Mouse (Mus musculus): ENCODE results near the gene Olfr1416. TPM values are rescaled to one million over a fixed set of nuclear protein-coding genes. Genes with fewer than 3 reads are reported as not detected.

Gene Olfr1416
- polyA plus RNA-seq, 1 experiment: not detected

- H3K4me3 ChIP-seq (ENCODE audit: insufficient read depth, low read length): no peak overlapping the region
- peaks cover 6% of the 10 kb centered on the region for H3K4me1 ChIP-seq (ENCODE audit: control insufficient read depth, insufficient read depth, low read length)
- no peak overlapping the region for H3K27ac ChIP-seq (ENCODE audit: insufficient read depth, low read length)
- TF ChIP-seq CTCF (IDR thresholded peaks at IDR 0.05; ENCODE audit: extremely low read depth, insufficient read depth, low read length) (no peak), POLR2A (IDR thresholded peaks at IDR 0.05; ENCODE audit: extremely low read depth, insufficient read depth, low read length) (no peak)
Observed at GRCm38 (mm10) chr1:92434986-92435385, 49.9 kb downstream of the Olfr1416 start.

GRCm38 (mm10) chr1:92432791-92433190, 52.1 kb downstream of the Olfr1416 start:
- no peak overlapping the region for H3K4me3 ChIP-seq (ENCODE audit: insufficient read depth, low read length)
- H3K27ac ChIP-seq (ENCODE audit: insufficient read depth, low read length): no peak overlapping the region
- H3K4me1 ChIP-seq (ENCODE audit: control insufficient read depth, insufficient read depth, low read length): peaks cover under 1% of the 10 kb centered on the region

GRCm38 (mm10) chr1:92432098-92432497, 52.8 kb downstream of the Olfr1416 start:
- no peaks in the 10 kb centered on the region; the same call in 1 of the 2 replicates for H3K4me1 ChIP-seq (ENCODE audit: control insufficient read depth, insufficient read depth, low read length)
- TF ChIP-seq CTCF (IDR thresholded peaks at IDR 0.05; ENCODE audit: extremely low read depth, insufficient read depth, low read length): no peak
- TF ChIP-seq POLR2A (IDR thresholded peaks at IDR 0.05; ENCODE audit: extremely low read depth, insufficient read depth, low read length): no peak
- no peak overlapping the region for H3K4me3 ChIP-seq (ENCODE audit: insufficient read depth, low read length)
- no peak overlapping the region for H3K27ac ChIP-seq (ENCODE audit: insufficient read depth, low read length)

More at GRCm38 (mm10) chr1:92432791-92433190, 52.1 kb downstream of the Olfr1416 start:
- no peak for TF ChIP-seq POLR2A (IDR thresholded peaks at IDR 0.05; ENCODE audit: extremely low read depth, insufficient read depth, low read length)
- no peak for TF ChIP-seq CTCF (IDR thresholded peaks at IDR 0.05; ENCODE audit: extremely low read depth, insufficient read depth, low read length)

GRCm38 (mm10) chr1:92431420-92431819, 53.5 kb downstream of the Olfr1416 start:
- Histone ChIP-seq H3K27ac (ENCODE audit: insufficient read depth, low read length) (no peak overlapping the region), H3K4me1 (ENCODE audit: control insufficient read depth, insufficient read depth, low read length) (0 out of 2 replicates have a peak, but pooled peaks cover under 1% of the 10 kb centered on the region), H3K4me3 (ENCODE audit: insufficient read depth, low read length) (no peak overlapping the region)
- TF ChIP-seq CTCF (IDR thresholded peaks at IDR 0.05; ENCODE audit: extremely low read depth, insufficient read depth, low read length) (no peak), POLR2A (IDR thresholded peaks at IDR 0.05; ENCODE audit: extremely low read depth, insufficient read depth, low read length) (no peak)

GRCm38 (mm10) chr1:92430991-92431390, 53.9 kb downstream of the Olfr1416 start:
- Histone ChIP-seq H3K4me1 (ENCODE audit: control insufficient read depth, insufficient read depth, low read length) (0 out of 2 replicates have a peak, but pooled peaks cover 1% of the 10 kb centered on the region), H3K27ac (ENCODE audit: insufficient read depth, low read length) (no peak overlapping the region), H3K4me3 (ENCODE audit: insufficient read depth, low read length) (no peak overlapping the region)
- TF ChIP-seq CTCF (IDR thresholded peaks at IDR 0.05; ENCODE audit: extremely low read depth, insufficient read depth, low read length) (no peak), POLR2A (IDR thresholded peaks at IDR 0.05; ENCODE audit: extremely low read depth, insufficient read depth, low read length) (no peak)

Other genes with a start within 250 kb of the Olfr1416 start
- gene Ndufa10, start 11.3 kb downstream of the Olfr1416 start, polyA plus RNA-seq (2012; rRNA removed): 173 and 175 TPM in 2 replicates
- gene Olfr1415, start 11.0 kb upstream of the Olfr1416 start, polyA plus RNA-seq (2012; rRNA removed): not detected in 2 replicates
- gene Olfr1414, start 33.5 kb upstream of the Olfr1416 start, polyA plus RNA-seq (2012; rRNA removed): not detected in 2 replicates
- gene Olfr1413, start 86.2 kb upstream of the Olfr1416 start, polyA plus RNA-seq (2012; rRNA removed): not detected in 2 replicates
- gene Olfr1412, start 100.7 kb upstream of the Olfr1416 start, polyA plus RNA-seq (2012; rRNA removed): not detected in 2 replicates
- gene Olfr1411, start 109.3 kb upstream of the Olfr1416 start, polyA plus RNA-seq (2012; rRNA removed): not detected in 2 replicates
- not detected in 2 replicates for gene Olfr1410, start 120.7 kb upstream of the Olfr1416 start, polyA plus RNA-seq (2012; rRNA removed)
- gene Olfr12, start 132.7 kb upstream of the Olfr1416 start, polyA plus RNA-seq (2012; rRNA removed): not detected in 2 replicates
- gene Cops9, start 156.9 kb upstream of the Olfr1416 start, polyA plus RNA-seq (2012; rRNA removed): 363 and 403 TPM in 2 replicates
- 0.27 and 0.49 TPM in 2 replicates for gene Otos, start 163.7 kb upstream of the Olfr1416 start, polyA plus RNA-seq (2012; rRNA removed)